Mouse (Mus musculus): ENCODE measurements around the gene Il22ra1.

Il22ra1 gene

DNA sequence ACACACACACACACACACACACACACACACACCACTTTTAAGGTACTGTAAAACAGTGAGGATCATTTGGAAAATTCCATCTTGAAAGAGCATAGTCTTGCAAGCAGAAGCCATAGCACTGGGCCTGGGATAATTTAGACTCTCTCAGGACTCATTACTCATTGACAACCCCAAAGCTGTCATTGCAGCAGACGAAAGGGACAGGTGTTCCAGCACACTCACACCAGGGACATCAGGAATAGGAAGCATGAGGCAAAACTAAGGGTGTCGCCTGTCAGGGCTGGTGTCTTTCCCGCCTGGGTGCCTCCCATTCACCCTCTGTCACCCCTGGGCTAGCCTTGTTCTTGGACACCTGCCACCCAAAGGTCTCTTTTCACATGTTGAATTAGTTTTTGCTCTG lies 8.9 kb downstream of the Il22ra1 start:
- DNase-seq, result no peak

- no peak for DNase-seq
Measured at GRCm38 (mm10) chr4:135738237-135738636, 10.3 kb downstream of the Il22ra1 start.

DNA sequence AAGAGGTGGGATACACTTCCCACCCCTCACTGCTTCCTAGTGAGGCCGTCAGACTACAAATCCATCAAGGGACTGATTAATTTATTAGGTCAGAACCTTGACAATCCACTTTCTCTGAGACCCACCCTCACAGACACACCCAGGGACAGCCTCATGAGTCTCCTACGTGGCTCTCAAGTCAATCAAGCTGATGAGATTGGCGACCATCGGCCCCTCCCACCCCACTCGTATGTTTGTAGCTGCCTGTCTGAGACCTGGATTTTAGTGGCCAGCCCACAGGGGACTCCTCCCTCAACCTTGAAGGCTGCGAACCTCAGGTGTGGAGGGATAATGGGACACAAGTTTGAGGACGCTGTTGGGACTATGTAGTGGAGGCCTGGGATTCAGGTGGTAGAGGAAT lies 11.2 kb downstream of the Il22ra1 start:
- DNase-seq, result no peak

GRCm38 (mm10) chr4:135739672-135740071 lies 11.7 kb downstream of the Il22ra1 start:
- DNase-seq, result no peak

DNA sequence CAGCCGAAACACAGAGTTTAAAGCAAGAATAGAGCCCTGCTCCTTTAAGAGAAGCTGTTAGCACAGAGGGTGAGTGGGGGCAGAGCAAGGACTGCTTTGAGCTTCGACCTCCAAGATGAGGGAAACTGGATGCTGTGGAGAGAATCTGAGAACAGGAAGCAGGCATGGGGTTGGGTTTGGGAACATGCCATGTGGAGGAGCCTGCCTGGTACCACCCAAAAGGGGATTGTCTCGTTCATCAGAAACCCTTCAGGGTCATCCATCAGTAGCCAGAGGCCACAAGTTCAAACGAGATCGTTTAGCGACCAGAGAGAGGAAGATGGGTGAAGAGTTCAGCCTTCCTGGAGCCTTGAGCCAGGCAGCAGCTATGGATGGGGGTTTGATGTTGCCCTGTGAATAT lies 15.5 kb downstream of the Il22ra1 start:
- no peak for DNase-seq

- no peak for DNase-seq
Measured at GRCm38 (mm10) chr4:135744726-135745448, 16.9 kb downstream of the Il22ra1 start.

- no peak for DNase-seq
Measured at GRCm38 (mm10) chr4:135745613-135746012, 17.6 kb downstream of the Il22ra1 start.

DNA sequence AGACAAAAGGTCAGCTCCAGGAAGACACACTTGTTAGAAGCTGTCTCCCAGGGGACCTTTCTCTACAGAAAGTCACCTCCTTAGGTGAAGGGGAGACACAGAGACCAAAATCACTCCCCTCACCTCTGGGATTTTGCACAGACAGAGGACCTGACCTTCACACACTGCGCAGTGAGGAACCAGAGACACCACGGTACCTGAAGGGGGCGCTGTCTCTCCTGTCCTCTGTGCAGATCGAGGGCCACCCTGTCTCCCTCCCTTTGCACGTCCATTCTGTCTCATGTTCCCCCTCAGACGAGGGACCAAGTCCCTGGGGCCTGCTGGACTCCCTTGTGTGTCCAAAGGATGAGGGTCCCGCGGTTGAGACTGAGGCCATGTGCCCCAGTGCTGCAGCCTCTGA lies 22.9 kb downstream of the Il22ra1 start:
- no peak for DNase-seq

- DNase-seq, result no peak
Measured at GRCm38 (mm10) chr4:135752106-135752778, 24.3 kb downstream of the Il22ra1 start.

DNA sequence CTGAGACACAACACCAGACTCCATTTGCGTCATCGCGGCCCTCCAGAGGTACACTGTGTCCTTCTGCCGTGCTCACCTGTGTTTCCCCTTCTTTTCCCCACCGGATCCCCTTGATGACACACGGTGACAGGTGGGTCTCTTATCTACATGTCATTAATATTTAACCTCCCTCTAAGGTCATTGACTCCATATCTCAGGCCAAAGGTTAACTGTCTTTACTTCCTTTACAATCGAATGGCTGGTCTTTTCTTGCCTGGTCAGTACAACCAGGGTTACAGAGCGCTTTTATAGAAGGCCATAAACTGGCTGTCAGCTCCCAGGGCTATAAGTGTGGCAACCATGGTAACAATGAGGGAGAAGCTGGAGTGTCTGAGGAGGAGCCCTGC lies 24.8 kb downstream of the Il22ra1 start:
- DNase-seq, result no peak

DNA sequence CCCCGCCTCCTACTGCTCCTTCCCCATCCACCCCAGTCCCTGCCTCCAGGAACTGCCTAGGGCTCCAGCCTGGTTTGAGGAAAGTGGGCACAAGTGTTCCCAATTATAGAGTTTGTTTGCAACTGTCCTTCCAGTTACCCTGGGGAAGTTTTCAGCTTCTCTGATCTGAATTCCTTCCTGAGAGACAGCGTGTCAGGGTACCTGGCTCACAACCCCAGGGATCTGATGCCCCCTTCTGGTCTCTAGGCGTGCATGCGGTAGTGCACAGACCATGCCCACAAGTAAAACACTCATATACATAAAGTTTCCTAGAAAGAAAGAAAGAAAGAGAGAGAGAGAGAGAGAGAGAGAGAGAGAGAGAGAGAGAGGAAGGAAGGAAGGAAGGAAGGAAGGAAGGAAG lies 30.4 kb downstream of the Il22ra1 start:
- no peak for DNase-seq

- DNase-seq, result no peak
Measured at GRCm38 (mm10) chr4:135758825-135759224, 30.9 kb downstream of the Il22ra1 start.

DNA sequence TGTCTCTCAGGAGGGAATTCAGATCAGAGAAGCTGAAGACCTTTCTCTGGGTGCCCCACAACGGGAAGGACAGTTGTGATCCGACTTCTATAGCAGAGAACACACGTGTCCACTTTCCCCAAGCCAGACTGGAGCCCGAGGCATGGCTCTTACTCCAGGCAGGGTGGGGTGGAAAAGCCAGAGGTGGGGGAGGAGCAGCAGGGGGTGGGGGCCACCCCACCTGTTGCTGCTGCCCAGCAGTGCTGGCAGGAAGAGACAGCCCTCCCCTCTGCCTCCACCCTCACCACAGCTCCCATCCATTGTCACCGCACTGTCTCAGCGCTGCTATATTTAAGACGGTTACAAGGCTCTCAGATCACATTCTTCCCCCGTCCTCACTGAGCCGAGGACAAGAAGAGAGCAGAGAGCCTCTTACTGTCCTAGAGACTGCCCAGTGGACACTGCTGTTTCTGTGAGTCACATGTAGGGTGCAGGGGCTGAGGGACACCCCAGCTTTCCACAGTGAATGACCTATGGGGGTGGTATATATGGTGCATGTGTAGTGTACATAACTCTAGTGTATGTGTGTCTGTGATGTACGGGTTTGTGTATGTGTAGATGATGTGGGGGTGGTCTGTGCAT lies 31.5 kb downstream of the Il22ra1 start, which contains the start of gene Myom3:
TSS of gene Myom3 (plus strand) at position 360 of the 621 bp plus-strand sequence.
- no peak for DNase-seq

DNA sequence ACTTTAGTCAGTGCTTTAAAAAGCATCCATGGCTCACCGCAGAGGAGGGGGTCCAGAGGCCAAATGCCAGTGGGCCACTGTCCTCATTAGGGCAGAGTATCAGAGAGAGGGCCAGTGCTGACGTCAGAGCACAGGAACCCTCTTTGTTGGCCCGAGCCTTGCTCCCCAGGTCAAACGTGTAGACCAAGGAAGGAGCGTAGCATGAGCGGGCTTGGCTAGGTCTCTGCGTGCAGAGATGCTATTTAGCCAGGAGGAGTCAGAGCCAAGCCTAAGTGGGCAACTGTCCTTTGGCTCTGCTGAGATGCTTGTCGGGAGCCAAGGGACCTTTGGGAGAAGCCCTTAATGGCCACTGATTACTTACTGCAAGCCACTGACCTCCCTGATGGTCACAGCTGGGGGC lies 33.1 kb downstream of the Il22ra1 start:
- no peak for DNase-seq

DNA sequence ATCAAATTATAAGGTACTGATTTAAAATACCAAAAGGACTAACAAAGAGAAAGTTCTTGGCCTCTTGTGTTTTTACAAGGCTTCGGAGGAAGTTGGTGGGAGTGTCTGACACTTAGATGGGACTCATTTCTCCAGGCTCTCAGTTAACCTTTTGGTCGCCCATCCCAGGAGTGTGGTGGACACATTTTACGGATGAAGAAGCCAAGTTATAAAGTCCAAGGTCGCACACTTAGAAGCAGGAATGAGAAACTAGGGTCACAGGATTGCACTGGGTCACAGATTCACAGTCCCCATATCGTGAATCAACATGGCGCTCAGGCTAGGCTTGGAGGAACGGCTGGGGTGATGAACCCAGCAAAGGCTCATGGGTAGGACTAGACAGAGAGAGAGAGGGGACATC lies 33.6 kb downstream of the Il22ra1 start:
- DNase-seq, result no peak

DNA sequence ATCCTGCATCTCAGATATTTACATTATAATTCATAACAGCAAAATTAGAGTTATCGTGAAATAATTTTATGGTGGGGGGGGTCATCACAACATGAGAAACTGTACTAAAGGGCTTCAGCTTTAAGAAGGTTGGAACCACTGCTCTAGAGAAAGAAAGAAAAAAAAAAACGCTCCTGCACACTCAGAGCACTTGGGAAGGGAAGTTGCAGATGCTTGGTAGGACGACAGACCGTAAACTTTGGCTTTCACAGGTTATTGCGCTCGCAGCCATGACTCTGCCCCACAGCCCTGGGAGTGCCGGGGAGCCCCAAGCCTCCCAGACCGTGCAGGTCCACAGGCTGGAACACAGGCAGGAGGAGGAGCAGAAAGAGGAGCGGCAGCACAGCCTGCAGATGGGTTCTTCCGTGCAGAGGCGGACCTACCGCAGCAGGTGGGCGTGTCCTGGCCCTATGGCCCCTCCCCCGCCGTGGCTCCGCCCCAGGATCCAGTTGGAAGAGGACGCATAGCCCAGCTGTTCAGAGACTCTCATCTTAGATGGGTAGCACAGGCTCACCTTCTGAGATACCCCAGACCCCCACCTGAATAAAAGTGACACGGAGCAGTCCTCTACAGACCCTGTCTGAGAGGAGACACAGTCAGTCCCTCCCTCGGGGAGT lies 34.4 kb downstream of the Il22ra1 start:
- peak; percentile 61 for DNase-seq

- no peak for DNase-seq
Measured at GRCm38 (mm10) chr4:135764700-135765099, 36.7 kb downstream of the Il22ra1 start.

GRCm38 (mm10) chr4:135765707-135766106 lies 37.7 kb downstream of the Il22ra1 start:
- DNase-seq, result no peak

DNA sequence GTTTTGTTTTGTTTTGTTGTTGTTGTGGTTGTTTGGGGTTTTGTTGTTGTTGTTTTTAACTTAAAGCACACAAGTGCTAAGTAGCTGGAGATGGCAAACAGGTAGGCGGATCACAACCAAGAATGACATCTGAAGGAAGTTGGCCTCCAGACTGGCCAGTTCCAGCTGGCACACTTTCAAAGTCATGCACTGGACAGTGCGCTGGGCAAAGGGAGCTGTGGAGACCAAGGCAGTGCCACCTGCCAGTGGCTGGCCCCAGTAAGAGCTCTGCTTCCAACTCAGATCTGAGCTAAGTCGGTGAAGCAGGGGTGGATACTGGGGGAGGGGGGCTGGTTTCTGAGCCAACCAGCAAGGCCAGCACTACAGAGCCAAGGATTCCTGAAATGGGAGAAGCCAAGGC lies 39.0 kb downstream of the Il22ra1 start:
- no peak for DNase-seq

- DNase-seq, result peak; percentile 22
Measured at GRCm38 (mm10) chr4:135768572-135769526, 40.9 kb downstream of the Il22ra1 start.

DNA sequence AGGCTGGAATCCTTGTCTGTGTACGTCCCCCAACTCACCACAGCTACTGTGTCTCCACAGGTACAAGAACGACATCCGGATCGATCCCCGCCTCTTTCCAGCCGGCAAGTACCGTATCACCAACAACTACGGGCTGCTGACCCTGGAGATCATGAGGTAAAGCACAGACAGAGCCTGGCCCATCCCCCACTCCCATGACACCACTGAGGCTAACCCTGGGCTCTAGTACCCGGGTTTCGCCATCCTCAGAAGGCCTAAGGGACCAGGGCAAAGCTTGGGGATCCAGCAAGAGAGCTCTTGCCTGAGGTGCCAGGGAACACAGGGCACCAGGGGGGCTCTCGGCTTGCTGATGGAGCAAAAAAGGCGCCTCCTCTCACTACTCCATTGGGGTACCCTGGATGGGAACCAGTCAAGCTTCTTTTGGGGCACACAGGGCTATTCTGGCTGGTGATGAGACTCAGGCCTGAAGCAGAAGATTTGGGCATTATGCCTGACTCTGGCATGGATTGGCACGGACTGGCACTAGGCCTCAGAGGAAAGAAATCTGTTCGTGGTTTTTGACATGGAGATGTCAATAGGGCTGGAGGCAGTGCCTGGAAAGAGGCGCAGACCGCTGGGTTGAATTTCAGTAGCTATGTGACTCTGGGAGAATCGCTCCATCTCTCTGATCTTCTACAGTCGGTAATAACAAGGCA lies 42.8 kb downstream of the Il22ra1 start:
- DNase-seq, result no peak

- no peak for DNase-seq
Measured at GRCm38 (mm10) chr4:135771592-135771991, 43.6 kb downstream of the Il22ra1 start.
